Mouse (Mus musculus): ENCODE data around the gene Enpp6. TPM values are rescaled to one million over a fixed set of nuclear protein-coding genes. Genes with fewer than 3 reads are reported as not detected.
A peak's percentile ranks its signal among the peaks of the same experiment; 100 is the strongest.

Enpp6 gene
- total and polyA plus RNA-seq, 2 experiments from 2014 or later = 0.80 to 1.9 TPM

- ATAC-seq (ENCODE audit: low FRiP score) = no peak
- 90% methylated on average over 1 of the region's 1 CpGs for WGBS
- no peak overlapping the region for H3K9ac ChIP-seq (replicated peaks; ENCODE audit: low read length, poor library complexity, severe bottlenecking)
- H3K4me2 ChIP-seq (ENCODE audit: low read depth, low read length, poor library complexity, severe bottlenecking) = no peak overlapping the region
- no peaks in the 10 kb centered on the region for H3K36me3 ChIP-seq (ENCODE audit: insufficient read depth, low read length)
- no peak for TF ChIP-seq CTCF (IDR thresholded peaks at IDR 0.05)
- no peak overlapping the region for H3K4me3 ChIP-seq (ENCODE audit: low read depth, low read length)
- no peak for DNase-seq (ENCODE audit: low spot score)
- H3K27me3 ChIP-seq (ENCODE audit: insufficient read depth, low read length) = no peaks in the 10 kb centered on the region
- H3K4me1 ChIP-seq (ENCODE audit: insufficient read depth, low read length) = no peaks in the 10 kb centered on the region
- H3K27ac ChIP-seq (ENCODE audit: low read depth, low read length) = no peak overlapping the region
- no peaks in the 10 kb centered on the region for H3K9me3 ChIP-seq (ENCODE audit: low read length)
These were observed 133.2 kb downstream of the Enpp6 start for GRCm38 (mm10) chr8:47119895-47120294.

DNA sequence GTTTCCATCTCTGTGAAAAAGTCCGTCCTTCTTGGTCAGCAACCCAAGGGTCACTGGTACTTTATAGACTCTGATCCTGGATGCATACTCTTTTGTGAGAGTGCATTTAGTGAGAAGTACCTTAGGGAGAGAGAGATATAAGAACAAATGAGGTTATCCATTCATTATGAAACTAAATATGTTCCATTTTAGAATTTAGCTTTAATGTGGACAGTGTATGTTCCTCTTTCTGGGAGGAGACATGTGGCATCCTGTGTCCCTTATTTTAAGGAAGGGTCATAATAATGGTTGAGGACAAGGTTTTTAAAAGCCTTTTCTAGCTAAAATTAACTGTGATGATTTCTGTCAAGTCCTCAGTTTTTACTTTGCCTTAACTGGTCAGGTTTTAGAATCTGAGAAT, 142.2 kb downstream of the Enpp6 start:
- 92% methylated on average over 1 of the region's 1 CpGs for WGBS
- Histone ChIP-seq H3K4me1 (ENCODE audit: insufficient read depth, low read length) (no peaks in the 10 kb centered on the region), H3K27ac (ENCODE audit: low read depth, low read length) (no peak overlapping the region), H3K9ac (replicated peaks; ENCODE audit: low read length, poor library complexity, severe bottlenecking) (no peak overlapping the region), H3K4me2 (ENCODE audit: low read depth, low read length, poor library complexity, severe bottlenecking) (no peak overlapping the region), H3K4me3 (ENCODE audit: low read depth, low read length) (no peak overlapping the region), H3K27me3 (ENCODE audit: insufficient read depth, low read length) (no peaks in the 10 kb centered on the region), H3K36me3 (ENCODE audit: insufficient read depth, low read length) (no peaks in the 10 kb centered on the region), H3K9me3 (ENCODE audit: low read length) (no peaks in the 10 kb centered on the region)
- ATAC-seq (ENCODE audit: low FRiP score) = no peak
- DNase-seq (ENCODE audit: low spot score) = no peak
- no peak for TF ChIP-seq CTCF (IDR thresholded peaks at IDR 0.05)

GRCm38 (mm10) chr8:47133381-47133780, 146.7 kb downstream of the Enpp6 start:
- Histone ChIP-seq H3K9me3 (ENCODE audit: low read length) (no peaks in the 10 kb centered on the region), H3K27ac (ENCODE audit: low read depth, low read length) (no peak overlapping the region), H3K4me2 (ENCODE audit: low read depth, low read length, poor library complexity, severe bottlenecking) (no peak overlapping the region), H3K27me3 (ENCODE audit: insufficient read depth, low read length) (no peaks in the 10 kb centered on the region), H3K9ac (replicated peaks; ENCODE audit: low read length, poor library complexity, severe bottlenecking) (no peak overlapping the region), H3K36me3 (ENCODE audit: insufficient read depth, low read length) (no peaks in the 10 kb centered on the region), H3K4me3 (ENCODE audit: low read depth, low read length) (no peak overlapping the region), H3K4me1 (ENCODE audit: insufficient read depth, low read length) (no peaks in the 10 kb centered on the region)
- ATAC-seq (ENCODE audit: low FRiP score) (no peak), DNase-seq (ENCODE audit: low spot score) (no peak)
- no peak for TF ChIP-seq CTCF (IDR thresholded peaks at IDR 0.05)
- 90% methylated on average over 3 of the region's 3 CpGs for WGBS

GRCm38 (mm10) chr8:47134736-47135135, 148.0 kb downstream of the Enpp6 start:
- no peak overlapping the region for H3K4me3 ChIP-seq (ENCODE audit: low read depth, low read length)
- no peak for ATAC-seq (ENCODE audit: low FRiP score)
- DNase-seq (ENCODE audit: low spot score) = no peak
- H3K27me3 ChIP-seq (ENCODE audit: insufficient read depth, low read length) = no peaks in the 10 kb centered on the region
- no peak overlapping the region for H3K27ac ChIP-seq (ENCODE audit: low read depth, low read length)
- no peak for TF ChIP-seq CTCF (IDR thresholded peaks at IDR 0.05)
- H3K9me3 ChIP-seq (ENCODE audit: low read length) = no peaks in the 10 kb centered on the region
- H3K9ac ChIP-seq (replicated peaks; ENCODE audit: low read length, poor library complexity, severe bottlenecking) = no peak overlapping the region
- no peaks in the 10 kb centered on the region for H3K36me3 ChIP-seq (ENCODE audit: insufficient read depth, low read length)
- WGBS = 63% methylated on average over 11 of the region's 11 CpGs
- no peak overlapping the region for H3K4me2 ChIP-seq (ENCODE audit: low read depth, low read length, poor library complexity, severe bottlenecking)
- H3K4me1 ChIP-seq (ENCODE audit: insufficient read depth, low read length) = no peaks in the 10 kb centered on the region

DNA sequence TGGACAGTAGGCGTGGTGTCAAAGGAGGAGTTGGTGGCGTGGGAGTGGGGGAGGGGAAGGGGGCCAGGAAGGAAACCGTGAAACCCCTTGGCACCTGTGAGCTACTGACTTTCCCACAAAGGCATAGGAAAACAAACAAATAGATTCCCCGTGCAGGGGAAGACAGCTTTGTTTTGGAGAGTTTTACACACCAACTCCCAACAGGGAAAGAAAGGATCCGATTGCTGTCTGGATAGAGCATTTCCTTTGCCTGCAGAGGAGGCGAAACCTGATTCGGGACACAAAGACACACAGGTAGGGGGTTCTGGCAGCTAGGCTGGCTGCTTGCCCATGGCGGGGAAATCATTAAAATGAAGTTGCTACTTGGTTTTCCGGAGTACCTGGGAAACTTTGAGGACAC, 148.9 kb downstream of the Enpp6 start:
- H3K9me3 ChIP-seq (ENCODE audit: low read length) = no peaks in the 10 kb centered on the region
- H3K4me3 ChIP-seq (ENCODE audit: low read depth, low read length) = no peak overlapping the region
- 26% methylated on average over 9 of the region's 9 CpGs for WGBS
- peak overlapping the region; percentile 9; the same call in 1 of the 2 replicates for H3K4me2 ChIP-seq (ENCODE audit: low read depth, low read length, poor library complexity, severe bottlenecking)
- no peaks in the 10 kb centered on the region for H3K27me3 ChIP-seq (ENCODE audit: insufficient read depth, low read length)
- H3K27ac ChIP-seq (ENCODE audit: low read depth, low read length) = no peak overlapping the region
- DNase-seq (ENCODE audit: low spot score) (no peak), ATAC-seq (ENCODE audit: low FRiP score) (no peak)
- H3K4me1 ChIP-seq (ENCODE audit: insufficient read depth, low read length) = no peaks in the 10 kb centered on the region
- no peak for TF ChIP-seq CTCF (IDR thresholded peaks at IDR 0.05)
- no peaks in the 10 kb centered on the region for H3K36me3 ChIP-seq (ENCODE audit: insufficient read depth, low read length)
- H3K9ac ChIP-seq (replicated peaks; ENCODE audit: low read length, poor library complexity, severe bottlenecking) = no peak overlapping the region

GRCm38 (mm10) chr8:47136047-47136446, 149.4 kb downstream of the Enpp6 start:
- TF ChIP-seq CTCF (IDR thresholded peaks at IDR 0.05) = no peak
- no peak for ATAC-seq (ENCODE audit: low FRiP score)
- Histone ChIP-seq H3K27me3 (ENCODE audit: insufficient read depth, low read length) (no peaks in the 10 kb centered on the region), H3K4me3 (ENCODE audit: low read depth, low read length) (no peak overlapping the region), H3K27ac (ENCODE audit: low read depth, low read length) (no peak overlapping the region), H3K9ac (replicated peaks; ENCODE audit: low read length, poor library complexity, severe bottlenecking) (no peak overlapping the region), H3K4me2 (ENCODE audit: low read depth, low read length, poor library complexity, severe bottlenecking) (no peak overlapping the region), H3K36me3 (ENCODE audit: insufficient read depth, low read length) (no peaks in the 10 kb centered on the region), H3K4me1 (ENCODE audit: insufficient read depth, low read length) (no peaks in the 10 kb centered on the region), H3K9me3 (ENCODE audit: low read length) (no peaks in the 10 kb centered on the region)
- WGBS = 50% methylated on average over 5 of the region's 5 CpGs
- no peak for DNase-seq (ENCODE audit: low spot score)
